Mouse (Mus musculus) MEL (cell line): ENCODE measurements at regions not wholly inside any gene's neighbourhood (a gene's known extent, or its start where the extent isn't known, plus 50 kb on each side); places are given as distances from the start of the nearest gene placed in this dataset.

Experiments
- CTCF ChIP-seq, 3 experiments: IDR thresholded peaks in 2 of 3; conservative IDR thresholded peaks in 1 of 3; 2 replicates each; pipeline ENCODE4 v1.5.1; 2011 to 2012; ENCODE audit warnings: low read length in 3 of 3, low read depth in 2 of 3, mild to moderate bottlenecking in 2 of 3, improper control_type of control experiment in 1 of 3, inconsistent platforms in 1 of 3, mixed read lengths in 1 of 3, moderate library complexity in 1 of 3; ENCODE audit not compliant: control insufficient read depth in 1 of 3, insufficient read depth in 1 of 3, poor library complexity in 1 of 3, severe bottlenecking in 1 of 3
- ELF1 ChIP-seq: IDR thresholded peaks from 2 replicates; pipeline ENCODE4 v1.6.1; 2014; ENCODE audit warnings: low read depth, mild to moderate bottlenecking, inconsistent platforms, low read length, improper control_type of control experiment, moderate library complexity
- GATA1 ChIP-seq: IDR thresholded peaks from 2 replicates; pipeline ENCODE4 v1.6.1; 2011; ENCODE audit warnings: low read depth, low read length, improper control_type of control experiment
- JUND ChIP-seq: IDR thresholded peaks from 2 replicates; pipeline ENCODE4 v1.6.1; 2011; ENCODE audit warnings: low read depth, mild to moderate bottlenecking, improper control_type of control experiment, low read length
- NELFE ChIP-seq: IDR thresholded peaks from 2 replicates; pipeline ENCODE4 v1.6.1; 2011; ENCODE audit warnings: low read depth, low read length, improper control_type of control experiment
- POLR2A ChIP-seq, 2 experiments: IDR thresholded peaks; 2 replicates each; pipeline ENCODE4 v1.6.1; 2011 to 2012; ENCODE audit warnings: low read length in 2 of 2, mild to moderate bottlenecking in 2 of 2, control low read depth in 1 of 2, improper control_type of control experiment in 1 of 2, low read depth in 1 of 2, moderate library complexity in 1 of 2; ENCODE audit not compliant: control insufficient read depth in 1 of 2, insufficient read depth in 1 of 2, poor library complexity in 1 of 2
- TAL1 ChIP-seq: IDR thresholded peaks from 2 replicates; pipeline ENCODE4 v1.6.1; 2012; ENCODE audit warnings: mild to moderate bottlenecking, inconsistent platforms, low read length, moderate library complexity, mixed read lengths
- ZNF384 ChIP-seq: IDR thresholded peaks from 2 replicates; pipeline ENCODE4 v1.6.1; 2012; ENCODE audit warnings: low read depth, mild to moderate bottlenecking, inconsistent platforms, low read length, improper control_type of control experiment

DNA sequence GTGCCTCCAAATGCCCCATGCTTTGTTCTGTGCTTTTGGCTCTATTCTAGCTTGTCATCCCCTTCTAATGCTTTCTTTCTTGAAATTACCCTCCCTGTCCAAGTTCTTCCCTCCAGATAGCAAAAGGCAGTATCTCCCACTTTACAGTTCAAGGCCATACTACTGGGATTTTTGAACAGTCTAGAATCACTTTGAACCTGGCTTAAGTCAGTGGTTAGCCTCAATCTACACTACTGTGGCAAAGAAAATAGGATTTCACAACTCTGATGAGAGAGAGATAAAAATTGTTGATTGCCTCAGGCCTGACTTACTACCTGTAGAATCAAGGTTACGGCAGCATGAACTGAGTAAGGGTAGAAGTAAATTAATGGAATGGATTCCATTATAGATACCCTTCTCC is 107.9 kb upstream of the Ell2 start:
- TF ChIP-seq ELF1 (no peak), NELFE (no peak), JUND (no peak), ZNF384 (no peak), CTCF (IDR thresholded peaks at IDR 0.05 in 2 of 3, conservative IDR thresholded peaks at IDR 0.05 in 1 of 3; ENCODE audit: control insufficient read depth in 1 of 3, insufficient read depth in 1 of 3, low read depth in 2 of 3, low read length in 3 of 3, poor library complexity in 1 of 3, severe bottlenecking in 1 of 3) (no peak), TAL1 (no peak), POLR2A (IDR thresholded peaks at IDR 0.05; ENCODE audit: control insufficient read depth in 1 of 2, insufficient read depth in 1 of 2, low read depth in 1 of 2, low read length in 2 of 2, poor library complexity in 1 of 2) (no peak), GATA1 (no peak)
